Mouse (Mus musculus): ENCODE data around the gene Catspere2.

The Catspere2 gene

GRCm38 (mm10) chr1:178218305-178218704 is 235.1 kb downstream of the Catspere2 start:
- DNase-seq (ENCODE audit: inconsistent age in 2 of 2, low spot score in 1 of 2) = peak in 1 of 2 experiments; percentile 69

- peak in 1 of 2 experiments; percentile 75 for DNase-seq (ENCODE audit: inconsistent age in 2 of 2, low spot score in 1 of 2)
Observed at GRCm38 (mm10) chr1:178219166-178220077, 236.2 kb downstream of the Catspere2 start.
